Mouse (Mus musculus): ENCODE measurements around the gene B3gnt9. TPM values are rescaled to one million over a fixed set of nuclear protein-coding genes. Genes with fewer than 3 reads are reported as not detected.
A peak's percentile ranks its signal among the peaks of the same experiment; 100 is the strongest.

B3gnt9 gene
- polyA plus RNA-seq, 2 experiments = 40.8 to 42.9 TPM

- H3K27ac ChIP-seq (replicated peaks; ENCODE audit: low read depth, low read length) = no peak overlapping the region
- TF ChIP-seq POLR2A (IDR thresholded peaks at IDR 0.05; ENCODE audit: borderline replicate concordance, extremely low read depth, insufficient read depth, insufficient read length) = no peak
- no peak overlapping the region for H3K9ac ChIP-seq (ENCODE audit: low read depth, low read length, severe bottlenecking)
- no peaks in the 10 kb centered on the region for H3K36me3 ChIP-seq (ENCODE audit: control insufficient read depth, insufficient read depth, low read length)
- peaks cover 23% of the 10 kb centered on the region for H3K4me1 ChIP-seq (ENCODE audit: control insufficient read depth, insufficient read depth, low read length)
- DNase-seq (ENCODE audit: low spot score) (no peak), ATAC-seq (ENCODE audit: low FRiP score, low read depth) (no peak)
- peaks cover 68% of the 10 kb centered on the region for H3K27me3 ChIP-seq (ENCODE audit: control insufficient read depth, insufficient read depth, low read length)
- 44% methylated on average over 16 of the region's 16 CpGs for WGBS
- peak overlapping the region; percentile 66 for H3K4me3 ChIP-seq (replicated peaks; ENCODE audit: low read length)
- H3K9me3 ChIP-seq (ENCODE audit: control insufficient read depth, low read length) = no peaks in the 10 kb centered on the region; the same call in 1 of the 2 replicates
- H3K4me2 ChIP-seq (replicated peaks; ENCODE audit: low read depth, low read length, severe bottlenecking) = peak overlapping the region; percentile 74
Observed at GRCm38 (mm10) chr8:105263244-105263912, 8.4 kb upstream of the B3gnt9 start.

- TF ChIP-seq POLR2A (IDR thresholded peaks at IDR 0.05; ENCODE audit: borderline replicate concordance, extremely low read depth, insufficient read depth, insufficient read length) = no peak
- H3K9me3 ChIP-seq (ENCODE audit: control insufficient read depth, low read length) = no peaks in the 10 kb centered on the region; the same call in 1 of the 2 replicates
- no peak for ATAC-seq (ENCODE audit: low FRiP score, low read depth)
- 90% methylated on average over 12 of the region's 12 CpGs for WGBS
- DNase-seq (ENCODE audit: low spot score) = no peak
- no peak overlapping the region for H3K9ac ChIP-seq (ENCODE audit: low read depth, low read length, severe bottlenecking)
- no peak overlapping the region for H3K4me3 ChIP-seq (replicated peaks; ENCODE audit: low read length)
- peaks cover 58% of the 10 kb centered on the region for H3K27me3 ChIP-seq (ENCODE audit: control insufficient read depth, insufficient read depth, low read length)
- H3K36me3 ChIP-seq (ENCODE audit: control insufficient read depth, insufficient read depth, low read length) = no peaks in the 10 kb centered on the region
- no peak overlapping the region for H3K4me2 ChIP-seq (replicated peaks; ENCODE audit: low read depth, low read length, severe bottlenecking)
- peaks cover 19% of the 10 kb centered on the region for H3K4me1 ChIP-seq (ENCODE audit: control insufficient read depth, insufficient read depth, low read length)
- no peak overlapping the region for H3K27ac ChIP-seq (replicated peaks; ENCODE audit: low read depth, low read length)
Observed at GRCm38 (mm10) chr8:105261326-105261980, 6.5 kb upstream of the B3gnt9 start.

- no peak overlapping the region for H3K4me2 ChIP-seq (replicated peaks; ENCODE audit: low read depth, low read length, severe bottlenecking)
- no peak for DNase-seq (ENCODE audit: low spot score)
- no peak overlapping the region for H3K27ac ChIP-seq (replicated peaks; ENCODE audit: low read depth, low read length)
- no peak for ATAC-seq (ENCODE audit: low FRiP score, low read depth)
- peaks cover 21% of the 10 kb centered on the region for H3K4me1 ChIP-seq (ENCODE audit: control insufficient read depth, insufficient read depth, low read length)
- no peak overlapping the region for H3K9ac ChIP-seq (ENCODE audit: low read depth, low read length, severe bottlenecking)
- H3K36me3 ChIP-seq (ENCODE audit: control insufficient read depth, insufficient read depth, low read length) = no peaks in the 10 kb centered on the region
- H3K4me3 ChIP-seq (replicated peaks; ENCODE audit: low read length) = no peak overlapping the region
- peaks cover 58% of the 10 kb centered on the region for H3K27me3 ChIP-seq (ENCODE audit: control insufficient read depth, insufficient read depth, low read length)
- no peak for TF ChIP-seq POLR2A (IDR thresholded peaks at IDR 0.05; ENCODE audit: borderline replicate concordance, extremely low read depth, insufficient read depth, insufficient read length)
- no peaks in the 10 kb centered on the region; the same call in 1 of the 2 replicates for H3K9me3 ChIP-seq (ENCODE audit: control insufficient read depth, low read length)
- 64% methylated on average over 7 of the region's 7 CpGs for WGBS
Observed at GRCm38 (mm10) chr8:105260371-105261099, 5.6 kb upstream of the B3gnt9 start.

GRCm38 (mm10) chr8:105259721-105260320, 4.9 kb upstream of the B3gnt9 start:
- Histone ChIP-seq H3K36me3 (ENCODE audit: control insufficient read depth, insufficient read depth, low read length) (no peaks in the 10 kb centered on the region), H3K27me3 (ENCODE audit: control insufficient read depth, insufficient read depth, low read length) (peaks cover 59% of the 10 kb centered on the region), H3K4me2 (replicated peaks; ENCODE audit: low read depth, low read length, severe bottlenecking) (peak overlapping the region; percentile 72), H3K27ac (replicated peaks; ENCODE audit: low read depth, low read length) (no peak overlapping the region), H3K9me3 (ENCODE audit: control insufficient read depth, low read length) (no peaks in the 10 kb centered on the region; the same call in 1 of the 2 replicates), H3K4me1 (ENCODE audit: control insufficient read depth, insufficient read depth, low read length) (peaks cover 23% of the 10 kb centered on the region), H3K9ac (ENCODE audit: low read depth, low read length, severe bottlenecking) (0 out of 2 replicates have a peak overlapping the region, but pooled peaks have one; percentile 36), H3K4me3 (replicated peaks; ENCODE audit: low read length) (peak overlapping the region; percentile 38)
- ATAC-seq (ENCODE audit: low FRiP score, low read depth) (peak; percentile 58), DNase-seq (ENCODE audit: low spot score) (peak; percentile 62)
- no peak for TF ChIP-seq POLR2A (IDR thresholded peaks at IDR 0.05; ENCODE audit: borderline replicate concordance, extremely low read depth, insufficient read depth, insufficient read length)
- 5% methylated on average over 29 of the region's 30 CpGs for WGBS
